Mouse (Mus musculus): ENCODE results near the gene Rnf11. TPM values are rescaled to one million over a fixed set of nuclear protein-coding genes. Genes with fewer than 3 reads are reported as not detected.
"Not testable (repeated sequence)": the region's sequence is repeated elsewhere in the genome, so short reads cannot be mapped to it uniquely, and the experiment has no call there.

Rnf11 gene
- total RNA-seq, 1 experiment from 2014 or later = 24.7 TPM

DNA sequence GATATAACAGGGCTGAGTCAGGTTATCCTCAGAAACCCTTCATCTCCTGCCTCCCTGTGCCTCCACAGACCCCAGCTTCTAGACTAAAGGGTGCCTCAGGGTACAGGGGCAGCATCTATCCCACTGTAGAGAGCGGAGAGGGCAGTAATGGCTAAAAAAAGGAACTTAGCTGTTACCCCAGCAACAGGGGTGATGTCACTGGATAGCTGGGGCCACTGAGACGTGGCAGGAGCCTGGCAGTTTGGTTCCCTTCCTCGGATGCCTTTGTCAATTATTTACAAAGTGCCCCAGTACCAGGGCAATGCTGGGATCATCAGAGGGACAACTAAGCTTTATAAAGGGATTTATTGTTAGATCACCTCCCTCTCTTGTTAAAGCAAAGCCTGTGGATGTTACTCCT lies 65.5 kb downstream of the Rnf11 start:
- ATAC-seq (replicated peaks; ENCODE audit: low read depth, poor library complexity, severe bottlenecking) = peak; percentile 93

DNA sequence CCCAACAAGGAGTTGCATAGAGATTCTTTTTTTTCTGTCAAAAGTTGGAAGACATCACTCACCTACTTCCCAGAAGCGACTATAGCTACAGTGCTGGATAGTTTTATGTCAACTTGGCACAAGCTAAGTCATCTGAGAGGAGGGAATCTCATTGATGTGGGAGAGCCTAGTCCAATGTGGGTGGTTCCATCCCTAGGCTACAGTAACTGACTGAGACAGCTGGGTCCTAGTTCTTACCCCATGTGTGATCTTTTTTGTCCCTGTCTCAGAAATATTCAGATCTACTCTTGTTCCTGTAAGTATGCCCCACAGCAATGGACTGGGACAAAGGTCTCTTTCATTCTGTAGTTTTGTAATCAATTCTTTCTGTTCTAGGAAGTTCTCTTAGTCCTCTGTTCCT lies 66.5 kb downstream of the Rnf11 start:
- ATAC-seq (replicated peaks; ENCODE audit: low read depth, poor library complexity, severe bottlenecking) = no peak

DNA sequence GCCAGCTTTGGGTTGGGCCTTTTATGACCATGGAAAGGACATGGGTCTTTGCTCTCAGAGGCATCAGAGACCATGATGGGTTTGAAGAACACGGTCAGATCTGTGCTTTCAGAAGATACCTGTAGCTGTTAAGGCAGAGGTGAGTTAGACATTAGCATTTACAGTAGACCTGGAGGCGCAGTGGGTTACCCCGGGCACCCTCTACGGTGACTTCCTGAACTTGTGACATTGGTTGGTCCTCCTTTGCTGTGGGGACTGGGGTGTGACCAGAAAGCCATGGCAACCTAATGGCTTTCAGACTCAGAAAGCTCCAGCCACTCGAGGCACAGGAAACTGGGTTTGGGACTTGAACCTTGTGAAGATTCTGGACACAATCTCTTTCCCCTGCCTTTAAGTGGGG lies 72.3 kb downstream of the Rnf11 start:
- no peak for ATAC-seq (replicated peaks; ENCODE audit: low read depth, poor library complexity, severe bottlenecking)

DNA sequence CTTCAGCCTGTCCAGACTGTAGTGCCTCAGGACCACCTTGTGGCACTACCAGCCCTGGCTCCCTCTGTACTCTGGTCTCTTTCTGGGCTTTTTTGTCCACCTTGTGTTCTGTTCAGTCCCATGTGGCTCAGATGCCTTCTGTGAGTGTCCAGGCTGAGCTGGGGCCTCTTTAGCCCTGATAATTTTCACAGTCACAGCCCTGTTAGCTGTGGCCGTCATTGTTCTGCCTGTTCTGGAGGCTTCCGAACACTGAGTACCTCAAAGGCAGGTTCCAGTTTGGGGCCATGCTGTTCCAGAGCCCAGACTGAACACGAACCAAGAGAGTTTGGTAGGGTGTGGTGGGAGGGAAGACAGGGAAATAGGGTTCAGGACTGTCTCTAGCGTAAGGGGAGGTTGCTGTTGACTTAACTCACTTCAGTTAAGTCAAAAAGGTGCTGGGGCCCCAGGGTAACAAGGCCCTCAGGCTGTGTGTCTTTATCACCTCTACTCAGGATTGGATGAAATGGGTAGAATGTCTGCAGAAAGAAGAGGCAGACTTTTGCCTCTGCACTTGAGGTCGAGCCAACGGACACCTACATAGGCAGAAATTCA lies 73.1 kb downstream of the Rnf11 start:
- ATAC-seq (replicated peaks; ENCODE audit: low read depth, poor library complexity, severe bottlenecking) = no peak

DNA sequence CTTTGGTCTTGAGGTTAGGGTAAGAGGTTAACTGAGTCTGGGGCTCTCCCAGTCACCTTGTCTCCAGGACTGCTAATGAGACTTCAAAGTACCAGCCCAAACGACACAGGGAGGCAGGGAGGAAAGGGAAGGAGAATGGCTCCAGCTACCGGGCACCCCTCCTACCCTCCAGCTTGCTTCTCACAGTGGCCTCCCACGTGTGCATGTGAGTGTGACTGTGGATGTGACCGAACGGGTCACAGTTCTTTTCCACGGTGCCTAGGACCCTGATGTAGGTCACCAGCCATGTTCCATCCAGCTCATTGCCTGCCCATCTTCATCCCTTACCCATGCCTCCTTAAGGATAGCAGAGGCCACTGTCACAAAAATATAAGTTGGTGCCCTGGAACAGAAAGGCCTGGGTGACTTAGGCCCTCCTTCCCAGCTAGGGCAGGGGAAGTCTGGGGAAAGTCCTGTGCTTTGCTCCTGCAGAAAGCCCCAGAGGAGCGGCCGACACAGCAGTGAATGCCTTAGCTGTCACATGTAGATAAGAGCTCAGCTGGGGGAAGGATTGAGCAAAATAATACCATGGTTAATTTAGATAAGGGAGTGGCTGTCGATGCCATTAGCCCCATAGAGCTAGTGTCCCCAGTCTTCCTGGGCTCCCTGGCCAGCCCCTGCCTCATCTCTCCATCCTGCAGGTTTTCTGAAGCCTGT lies 73.7 kb downstream of the Rnf11 start:
- peak; percentile 67 for ATAC-seq (replicated peaks; ENCODE audit: low read depth, poor library complexity, severe bottlenecking)

DNA sequence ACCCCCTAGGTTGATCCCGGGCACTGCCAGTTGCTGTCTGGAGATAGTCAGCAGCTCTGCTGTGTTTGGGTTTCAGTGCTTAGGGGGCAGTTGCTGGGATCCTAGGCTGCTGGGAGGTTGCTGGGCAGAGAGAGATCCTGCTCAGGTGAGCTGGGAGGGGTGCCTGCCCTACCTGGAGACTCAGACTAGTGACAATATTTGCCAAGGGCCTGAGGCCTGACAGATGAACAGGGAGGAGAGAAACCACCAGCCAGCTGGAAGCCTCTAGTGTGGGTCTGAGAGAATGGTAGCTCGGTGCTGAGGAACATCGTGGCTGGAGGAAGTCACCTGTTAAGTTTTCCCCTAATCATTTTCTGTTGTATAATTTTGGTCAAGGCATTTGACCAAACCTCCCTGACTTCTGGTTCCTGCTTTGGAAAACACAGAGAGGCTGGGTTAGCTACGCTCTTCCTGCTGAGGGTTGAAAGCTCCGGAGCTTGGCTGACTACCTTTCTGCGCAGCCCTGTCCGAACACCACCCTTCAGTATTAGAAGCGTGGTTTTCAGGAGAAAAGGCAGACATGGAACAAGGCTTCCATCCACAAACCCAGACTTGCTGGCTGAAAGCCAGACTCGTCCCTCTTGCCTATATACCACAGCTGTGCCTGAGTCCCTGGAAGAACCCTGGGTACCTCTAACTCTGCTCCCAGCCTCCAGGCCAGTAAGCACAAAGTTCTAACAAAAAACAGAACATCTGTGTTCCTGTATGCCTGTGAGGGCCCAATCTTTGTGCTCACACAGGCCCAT lies 76.6 kb downstream of the Rnf11 start:
- ATAC-seq (replicated peaks; ENCODE audit: low read depth, poor library complexity, severe bottlenecking) = no peak

DNA sequence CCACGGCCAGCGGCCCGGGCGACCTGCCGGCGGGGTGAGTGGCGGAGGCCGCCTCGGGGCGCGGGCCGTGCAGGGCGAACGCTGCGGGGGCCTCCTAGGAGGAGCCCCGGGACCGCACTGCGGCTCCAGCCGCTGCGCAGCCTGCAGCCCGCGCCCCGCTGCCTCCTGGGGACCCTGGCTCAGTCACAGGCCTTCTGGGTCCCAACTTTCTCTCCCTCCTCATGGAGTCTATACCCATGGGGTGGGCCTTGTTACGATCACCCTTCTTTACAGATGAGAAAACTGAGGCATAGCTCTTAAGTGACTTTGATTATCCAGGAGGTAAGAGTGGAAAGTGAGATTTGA lies 77.4 kb downstream of the Rnf11 start:
- ATAC-seq (replicated peaks; ENCODE audit: low read depth, poor library complexity, severe bottlenecking) = no peak

DNA sequence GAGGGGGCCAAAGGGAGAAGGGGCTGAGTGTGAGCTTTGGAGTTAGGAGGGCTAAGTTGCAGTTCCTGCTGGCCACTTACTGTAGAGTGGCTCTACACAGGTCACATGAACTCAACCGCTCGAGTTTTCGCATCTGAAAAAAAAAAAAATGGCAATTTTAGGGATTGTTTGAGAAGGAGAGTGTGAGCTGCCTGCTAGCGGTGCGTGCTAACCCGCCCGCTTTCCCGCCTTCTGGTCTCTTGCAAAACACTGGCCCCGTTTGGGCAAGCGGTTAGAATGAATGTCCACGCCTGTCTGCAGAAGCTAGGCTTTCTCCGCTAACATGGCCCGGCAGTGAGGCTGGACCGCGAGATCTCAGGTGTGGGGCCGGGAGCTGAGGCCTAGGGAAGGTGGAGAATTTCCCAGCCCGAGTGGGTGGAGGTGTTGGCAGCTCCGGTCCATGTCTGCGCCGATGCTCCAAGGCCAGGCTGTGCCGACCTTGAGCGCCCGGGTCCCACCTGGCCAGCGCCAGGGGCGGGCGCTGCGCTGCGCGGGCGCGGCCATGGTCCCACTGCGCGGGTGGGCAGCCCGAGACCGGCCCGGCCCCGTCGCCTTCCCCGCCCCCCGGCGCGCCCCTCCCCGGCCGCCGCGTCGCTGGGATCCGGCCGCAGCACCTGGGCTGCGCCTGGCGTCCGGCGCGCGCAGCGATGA lies 77.9 kb downstream of the Rnf11 start, which contains the start of gene Ttc39a:
Gene Ttc39a (plus strand): TSS at position 138 of the 690 bp plus-strand sequence.
- peak; percentile 26 for ATAC-seq (replicated peaks; ENCODE audit: low read depth, poor library complexity, severe bottlenecking)

DNA sequence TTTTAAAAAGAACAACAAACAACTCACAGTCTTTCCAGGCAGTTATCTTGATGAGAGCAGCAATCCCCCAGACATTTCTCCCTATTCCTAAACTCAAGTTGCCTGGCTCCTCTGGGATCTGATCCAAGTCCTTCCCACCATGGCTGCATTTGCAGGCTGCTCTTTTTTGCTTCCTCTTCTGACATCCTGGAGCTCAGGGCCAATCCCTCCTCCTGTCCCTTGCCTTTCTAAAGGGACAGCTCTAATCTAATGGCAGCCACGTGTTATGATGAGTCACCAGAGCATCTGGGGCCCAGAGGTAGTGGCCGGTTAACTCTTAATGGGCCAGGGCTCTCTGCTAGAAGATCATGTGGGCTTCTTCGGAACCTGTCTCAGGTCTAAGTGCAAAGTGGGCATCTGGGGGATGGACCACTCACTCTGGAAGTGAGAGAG lies 78.5 kb downstream of the Rnf11 start:
- ATAC-seq (replicated peaks; ENCODE audit: low read depth, poor library complexity, severe bottlenecking) = peak; percentile 83

DNA sequence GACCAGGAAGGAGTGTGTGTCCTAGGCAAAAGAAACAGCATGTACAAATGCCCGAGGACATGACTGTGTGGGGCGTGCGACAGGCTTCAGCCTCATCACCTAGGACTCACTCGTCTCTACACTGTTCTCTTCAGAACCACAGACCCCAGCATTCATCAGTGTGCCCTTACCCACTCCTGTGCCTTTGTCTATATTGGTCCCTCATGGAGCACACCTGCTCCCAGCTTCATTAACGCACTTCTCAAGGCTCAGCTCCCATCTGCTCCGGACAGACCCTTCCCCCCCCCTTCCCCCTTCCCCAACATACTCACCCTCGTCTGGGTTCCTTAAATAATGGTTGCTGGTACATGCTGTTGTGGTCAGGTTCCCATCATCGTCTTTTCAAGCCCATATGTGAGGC lies 79.1 kb downstream of the Rnf11 start:
- no peak for ATAC-seq (replicated peaks; ENCODE audit: low read depth, poor library complexity, severe bottlenecking)

DNA sequence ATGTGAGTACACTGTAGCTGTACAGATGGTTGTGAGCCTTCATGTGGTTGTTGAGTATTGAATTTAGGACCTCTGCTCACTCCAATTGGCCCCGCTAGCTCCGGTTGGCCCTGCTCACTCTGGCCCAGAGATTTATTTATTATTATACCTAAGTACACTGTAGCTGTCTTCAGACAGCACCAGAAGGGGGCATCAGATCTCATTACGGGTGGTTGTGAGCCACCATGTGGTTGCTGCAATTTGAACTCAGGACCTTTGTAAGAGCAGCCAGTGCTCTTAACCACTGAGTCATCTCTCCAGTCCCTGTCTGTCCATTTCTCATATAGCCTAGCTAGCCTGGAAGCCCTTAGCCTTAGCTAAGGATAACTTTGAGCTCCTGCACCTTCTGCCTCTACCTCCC lies 79.6 kb downstream of the Rnf11 start:
- ATAC-seq (replicated peaks; ENCODE audit: low read depth, poor library complexity, severe bottlenecking) = not testable (repeated sequence)

DNA sequence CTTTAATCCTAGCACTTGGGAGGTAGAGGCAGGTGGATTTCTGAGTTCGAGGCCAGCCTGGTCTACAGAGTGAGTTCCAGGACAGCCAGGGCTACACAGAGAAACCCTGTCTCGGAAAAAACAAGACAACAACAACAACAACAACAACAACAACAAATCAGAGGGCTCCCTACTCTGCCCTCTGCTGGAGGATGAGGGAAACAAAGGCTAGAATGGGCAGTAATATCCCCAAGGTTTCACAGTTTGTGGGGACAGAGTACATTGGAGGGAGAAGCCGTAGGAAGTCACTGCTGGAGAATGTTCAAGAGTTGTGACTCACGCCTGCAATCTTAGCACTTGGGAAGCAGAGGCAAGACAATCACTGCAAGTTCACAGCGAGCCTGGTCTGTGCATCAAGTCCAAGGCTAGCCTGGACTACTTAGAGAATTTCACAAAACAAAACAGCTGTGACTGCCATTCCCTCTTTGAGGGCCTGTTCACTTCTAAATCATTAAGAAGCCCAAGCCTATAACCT lies 83.3 kb downstream of the Rnf11 start:
- no peak for ATAC-seq (replicated peaks; ENCODE audit: low read depth, poor library complexity, severe bottlenecking)

Other genes with a start within 250 kb of the Rnf11 start
- gene Eps15, start 204.5 kb downstream of the Rnf11 start, total RNA-seq (2017) = 46.7 and 63.1 TPM in 2 replicates
- 0.46 and 2.8 TPM in 2 replicates for gene Ttc39a, start 78.1 kb downstream of the Rnf11 start, total RNA-seq (2017)
- gene 4930522H14Rik, start 46.6 kb upstream of the Rnf11 start, total RNA-seq (2017) = not detected in 2 replicates
- gene Cdkn2c, start 182.5 kb upstream of the Rnf11 start, total RNA-seq (2017) = 33.9 and 36.8 TPM in 2 replicates
- 59.8 and 74.9 TPM in 2 replicates for gene Faf1, start 191.9 kb upstream of the Rnf11 start, total RNA-seq (2017)